Mouse (Mus musculus): ENCODE measurements around the gene Cdc14b. TPM values are rescaled to one million over a fixed set of nuclear protein-coding genes. Genes with fewer than 3 reads are reported as not detected.

Gene Cdc14b
- polyA plus RNA-seq, 1 experiment from 2014 or later = 21.0 TPM

DNA sequence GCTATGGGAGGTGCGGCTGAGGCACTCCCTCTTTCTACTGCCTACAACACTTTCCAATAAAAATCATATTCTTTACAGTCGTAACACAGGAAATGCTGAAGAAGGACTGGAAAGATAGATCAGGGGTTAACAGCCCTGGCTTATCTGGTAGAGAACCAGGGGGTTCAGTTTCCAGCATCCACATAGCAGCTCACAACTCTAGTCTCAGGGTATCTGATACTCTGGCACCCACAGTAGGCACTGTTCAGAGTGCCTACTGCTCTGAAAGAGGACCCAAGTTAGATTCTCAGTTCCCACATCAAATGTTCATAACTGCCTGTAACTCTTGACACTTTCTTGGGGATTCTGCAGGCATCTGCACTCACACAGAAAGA is 37.8 kb upstream of the Cdc14b start:
- peak overlapping the region; percentile 28 to 98; a peak in 3 of 4 replicates for H3K27ac ChIP-seq (replicated peaks in 1 of 2; ENCODE audit: control insufficient read depth in 1 of 2, insufficient read depth in 1 of 2, low read depth in 2 of 2, low read length in 2 of 2)
- H3K4me3 ChIP-seq (ENCODE audit: control insufficient read depth in 1 of 2, insufficient read depth in 1 of 2, low read depth in 1 of 2, low read length in 2 of 2) = peak overlapping the region; percentile 24 to 75; a peak in 3 of 4 replicates
- H3K9ac ChIP-seq (ENCODE audit: low read length) = peak overlapping the region; percentile 64
- peaks cover 8% of the 10 kb centered on the region for H3K36me3 ChIP-seq (ENCODE audit: control insufficient read depth, insufficient read depth, low read length)
- peak; percentile 8; the same call in 1 of the 2 replicates for ATAC-seq (ENCODE audit: insufficient number of reproducible peaks, insufficient read depth, low FRiP score, low read depth)
- peak overlapping the region; percentile 73 for H3K4me2 ChIP-seq (ENCODE audit: low read length)
- H3K4me1 ChIP-seq (ENCODE audit: control insufficient read depth in 2 of 2, insufficient read depth in 2 of 2, low read length in 2 of 2) = peaks cover 13 to 24% of the 10 kb centered on the region in 2 experiments
- WGBS = 2% methylated on average over 2 of the region's 2 CpGs
- H3K9me3 ChIP-seq (ENCODE audit: control insufficient read depth, low read length) = no peaks in the 10 kb centered on the region
- no peaks in the 10 kb centered on the region for H3K27me3 ChIP-seq (ENCODE audit: control insufficient read depth, insufficient read depth, low read length)

DNA sequence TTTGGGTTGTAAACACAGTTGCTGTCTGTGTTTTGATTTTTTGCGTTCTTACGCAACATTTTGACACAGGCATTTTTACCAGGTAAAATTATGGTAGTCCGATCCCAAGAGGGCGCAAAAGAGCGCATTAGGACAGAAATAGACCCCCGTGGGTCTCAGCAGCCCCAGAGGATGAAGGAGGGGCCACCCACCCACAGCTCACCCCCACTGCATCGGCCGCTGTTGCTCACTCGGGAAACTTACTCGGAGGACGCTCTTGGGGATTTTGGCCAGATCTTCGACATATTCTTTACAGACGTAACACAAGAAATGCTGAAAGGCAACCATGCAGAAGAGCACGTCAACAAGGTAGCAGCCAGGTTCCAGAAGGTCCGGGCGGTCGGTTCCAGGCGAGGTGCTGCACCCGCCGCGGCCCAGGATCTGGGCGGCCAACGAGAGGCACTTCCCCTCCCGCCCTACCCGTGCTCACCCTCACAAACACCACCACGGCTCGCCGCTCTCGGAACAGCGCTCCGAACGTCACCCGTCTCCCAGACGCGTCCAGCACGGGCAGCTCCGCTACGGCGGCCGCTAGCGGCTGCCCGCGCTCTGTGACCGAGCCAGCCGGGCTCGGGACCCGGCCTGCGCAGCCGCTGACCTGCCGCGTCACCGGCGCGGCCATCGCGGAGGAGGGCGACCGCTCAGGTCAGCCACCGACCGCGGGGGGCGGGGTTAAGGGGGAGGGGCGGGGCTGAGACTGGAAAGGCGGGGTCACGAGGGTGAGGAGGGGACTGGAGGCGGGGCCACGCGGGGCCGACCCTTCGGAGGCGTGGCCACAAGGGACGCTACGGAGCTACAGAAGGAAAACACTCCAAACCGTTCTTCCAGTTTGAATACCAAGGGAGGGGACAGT is 37.2 kb upstream of the Cdc14b start, which contains the start of gene Aaed1:
Gene Aaed1 (minus strand): TSS at position 687 of the 892 bp plus-strand sequence.
- H3K4me2 ChIP-seq (ENCODE audit: low read length) = peak within 1 kb of the TSS; percentile 73
- peak; percentile 88 for ATAC-seq (ENCODE audit: insufficient number of reproducible peaks, insufficient read depth, low FRiP score, low read depth)
- H3K4me1 ChIP-seq (ENCODE audit: control insufficient read depth in 2 of 2, insufficient read depth in 2 of 2, low read length in 2 of 2) = peaks cover 13 to 24% of the 10 kb centered on the region in 2 experiments
- peak within 1 kb of the TSS; percentile 87 to 98 for H3K27ac ChIP-seq (replicated peaks in 1 of 2; ENCODE audit: control insufficient read depth in 1 of 2, insufficient read depth in 1 of 2, low read depth in 2 of 2, low read length in 2 of 2)
- peak within 1 kb of the TSS; percentile 91 for H3K9ac ChIP-seq (ENCODE audit: low read length)
- under 1% methylated on average over 70 of the region's 74 CpGs for WGBS
- H3K4me3 ChIP-seq (ENCODE audit: control insufficient read depth in 1 of 2, insufficient read depth in 1 of 2, low read depth in 1 of 2, low read length in 2 of 2) = peak within 1 kb of the TSS; percentile 62 to 75
- peaks cover 14% of the 10 kb centered on the region for H3K36me3 ChIP-seq (ENCODE audit: control insufficient read depth, insufficient read depth, low read length)
- H3K27me3 ChIP-seq (ENCODE audit: control insufficient read depth, insufficient read depth, low read length) = no peaks in the 10 kb centered on the region
- H3K9me3 ChIP-seq (ENCODE audit: control insufficient read depth, low read length) = no peaks in the 10 kb centered on the region

DNA sequence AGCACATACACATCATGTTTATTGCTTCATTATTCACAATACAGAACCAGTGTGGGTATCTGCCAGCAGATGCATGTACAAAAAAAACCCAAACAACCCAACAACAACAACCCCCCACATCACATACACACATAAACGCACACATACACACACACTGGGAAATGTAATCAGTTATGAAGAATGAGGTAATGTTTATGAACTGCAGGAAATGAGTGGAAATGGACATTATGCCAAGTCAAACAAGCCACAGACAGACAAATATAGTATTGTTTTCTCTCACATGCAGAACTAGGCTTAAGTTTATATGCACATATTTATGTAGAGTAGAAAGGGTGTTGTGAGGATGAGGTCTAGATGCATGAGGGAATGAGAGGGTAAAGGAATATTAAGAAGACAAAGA is 36.2 kb upstream of the Cdc14b start:
- Histone ChIP-seq H3K4me3 (ENCODE audit: control insufficient read depth in 1 of 2, insufficient read depth in 1 of 2, low read depth in 1 of 2, low read length in 2 of 2) (peak overlapping the region in 1 of 2 experiments; percentile 75; a peak in 3 of 4 replicates), H3K36me3 (ENCODE audit: control insufficient read depth, insufficient read depth, low read length) (peaks cover 24% of the 10 kb centered on the region), H3K27me3 (ENCODE audit: control insufficient read depth, insufficient read depth, low read length) (no peaks in the 10 kb centered on the region), H3K4me1 (ENCODE audit: control insufficient read depth in 2 of 2, insufficient read depth in 2 of 2, low read length in 2 of 2) (peaks cover 13 to 24% of the 10 kb centered on the region in 2 experiments), H3K9ac (ENCODE audit: low read length) (peak overlapping the region; percentile 91), H3K9me3 (ENCODE audit: control insufficient read depth, low read length) (no peaks in the 10 kb centered on the region), H3K27ac (replicated peaks in 1 of 2; ENCODE audit: control insufficient read depth in 1 of 2, insufficient read depth in 1 of 2, low read depth in 2 of 2, low read length in 2 of 2) (peak overlapping the region in 1 of 2 experiments; percentile 98; a peak in 3 of 4 replicates), H3K4me2 (ENCODE audit: low read length) (peak overlapping the region; percentile 73)
- WGBS = 50% methylated on average over 1 of the region's 1 CpGs
- ATAC-seq (ENCODE audit: insufficient number of reproducible peaks, insufficient read depth, low FRiP score, low read depth) = no peak

DNA sequence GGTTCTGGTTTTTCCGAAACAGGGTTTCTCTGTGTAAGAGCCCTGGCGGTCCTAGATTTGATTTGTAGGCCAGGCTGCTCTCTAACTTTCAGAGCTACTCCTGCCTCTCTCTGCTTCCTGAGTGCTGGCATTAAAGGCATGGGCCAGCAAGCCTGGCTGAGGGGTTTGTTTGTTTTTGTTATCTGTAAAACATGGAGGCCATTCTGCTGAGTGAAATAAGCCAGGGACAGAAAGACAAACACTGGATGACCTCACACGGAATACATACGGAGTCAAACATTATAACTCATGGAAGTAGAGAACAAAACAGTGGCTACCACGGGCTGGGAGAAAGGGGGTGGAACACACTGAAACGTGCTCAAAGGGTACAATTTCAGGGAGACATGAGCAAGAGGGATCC is 35.5 kb upstream of the Cdc14b start:
- H3K4me1 ChIP-seq (ENCODE audit: control insufficient read depth in 2 of 2, insufficient read depth in 2 of 2, low read length in 2 of 2) = peaks cover 13 to 24% of the 10 kb centered on the region in 2 experiments
- H3K9me3 ChIP-seq (ENCODE audit: control insufficient read depth, low read length) = no peaks in the 10 kb centered on the region
- no peaks in the 10 kb centered on the region for H3K27me3 ChIP-seq (ENCODE audit: control insufficient read depth, insufficient read depth, low read length)
- peak overlapping the region; percentile 28 to 75 for H3K4me3 ChIP-seq (ENCODE audit: control insufficient read depth in 1 of 2, insufficient read depth in 1 of 2, low read depth in 1 of 2, low read length in 2 of 2)
- H3K9ac ChIP-seq (ENCODE audit: low read length) = peak overlapping the region; percentile 35
- no peak for ATAC-seq (ENCODE audit: insufficient number of reproducible peaks, insufficient read depth, low FRiP score, low read depth)
- H3K36me3 ChIP-seq (ENCODE audit: control insufficient read depth, insufficient read depth, low read length) = peaks cover 28% of the 10 kb centered on the region
- H3K4me2 ChIP-seq (ENCODE audit: low read length) = peak overlapping the region; percentile 73
- 31% methylated on average over 6 of the region's 6 CpGs for whole genome bisulfite sequencing
- H3K27ac ChIP-seq (replicated peaks in 1 of 2; ENCODE audit: control insufficient read depth in 1 of 2, insufficient read depth in 1 of 2, low read depth in 2 of 2, low read length in 2 of 2) = peak overlapping the region; percentile 83 to 98

DNA sequence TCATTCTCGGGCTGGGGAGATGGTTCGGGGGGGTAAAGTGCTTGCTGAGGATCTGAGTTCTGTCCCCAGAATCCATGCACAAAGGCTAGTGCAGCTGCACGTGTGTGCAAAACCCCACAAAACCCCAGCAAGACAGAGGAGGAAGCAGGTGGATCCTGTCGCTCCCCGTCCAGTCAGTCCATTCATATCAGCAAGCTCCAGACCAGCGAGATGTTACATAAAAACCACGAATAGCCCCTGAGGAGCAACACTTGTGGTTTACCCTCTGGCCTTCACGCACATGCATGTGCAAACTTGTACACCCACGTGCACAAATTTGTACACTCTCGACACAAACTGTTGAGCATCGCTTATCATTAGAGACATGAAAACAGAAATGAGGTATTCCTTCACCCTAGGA is 34.8 kb upstream of the Cdc14b start:
- Histone ChIP-seq H3K4me1 (ENCODE audit: control insufficient read depth in 2 of 2, insufficient read depth in 2 of 2, low read length in 2 of 2) (peaks cover 13 to 24% of the 10 kb centered on the region in 2 experiments), H3K4me2 (ENCODE audit: low read length) (peak overlapping the region; percentile 73), H3K27me3 (ENCODE audit: control insufficient read depth, insufficient read depth, low read length) (no peaks in the 10 kb centered on the region), H3K9me3 (ENCODE audit: control insufficient read depth, low read length) (no peaks in the 10 kb centered on the region), H3K27ac (replicated peaks in 1 of 2; ENCODE audit: control insufficient read depth in 1 of 2, insufficient read depth in 1 of 2, low read depth in 2 of 2, low read length in 2 of 2) (peak overlapping the region; percentile 61 to 98), H3K36me3 (ENCODE audit: control insufficient read depth, insufficient read depth, low read length) (peaks cover 34% of the 10 kb centered on the region), H3K4me3 (ENCODE audit: control insufficient read depth in 1 of 2, insufficient read depth in 1 of 2, low read depth in 1 of 2, low read length in 2 of 2) (0 out of 4 replicates have a peak overlapping the region, but pooled peaks of 1 of the 2 experiments have one; percentile 75), H3K9ac (ENCODE audit: low read length) (peak overlapping the region; percentile 35)
- ATAC-seq (ENCODE audit: insufficient number of reproducible peaks, insufficient read depth, low FRiP score, low read depth) = no peak
- 53% methylated on average over 11 of the region's 11 CpGs for WGBS

DNA sequence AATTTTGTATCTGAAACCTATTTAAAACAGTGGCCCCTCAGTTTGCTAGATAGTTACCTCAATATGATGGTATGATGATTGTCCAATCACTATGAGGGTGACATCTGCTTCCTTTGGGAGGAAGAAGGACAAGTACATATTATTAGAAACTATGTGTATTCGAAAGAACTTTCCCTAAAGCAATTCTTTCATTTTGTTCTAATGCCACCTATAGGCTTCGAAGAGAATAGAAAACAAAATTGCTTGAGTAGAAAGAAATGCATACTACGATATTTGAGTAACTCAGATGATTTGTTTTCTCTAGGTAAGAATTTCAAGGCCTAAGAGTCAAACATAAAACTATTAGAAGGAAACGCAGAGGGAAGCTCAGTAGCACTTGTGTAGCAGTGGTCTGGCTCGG is 33.9 kb upstream of the Cdc14b start:
- ATAC-seq (ENCODE audit: insufficient number of reproducible peaks, insufficient read depth, low FRiP score, low read depth) = no peak
- 55% methylated on average over 5 of the region's 5 CpGs for WGBS
- 0 out of 4 replicates have a peak overlapping the region, but pooled peaks of 1 of the 2 experiments have one; percentile 98 for H3K27ac ChIP-seq (replicated peaks in 1 of 2; ENCODE audit: control insufficient read depth in 1 of 2, insufficient read depth in 1 of 2, low read depth in 2 of 2, low read length in 2 of 2)
- H3K27me3 ChIP-seq (ENCODE audit: control insufficient read depth, insufficient read depth, low read length) = no peaks in the 10 kb centered on the region
- H3K36me3 ChIP-seq (ENCODE audit: control insufficient read depth, insufficient read depth, low read length) = peaks cover 43% of the 10 kb centered on the region
- peak overlapping the region; percentile 73 for H3K4me2 ChIP-seq (ENCODE audit: low read length)
- peaks cover 13 to 24% of the 10 kb centered on the region in 2 experiments for H3K4me1 ChIP-seq (ENCODE audit: control insufficient read depth in 2 of 2, insufficient read depth in 2 of 2, low read length in 2 of 2)
- no peaks in the 10 kb centered on the region for H3K9me3 ChIP-seq (ENCODE audit: control insufficient read depth, low read length)
- no peak overlapping the region for H3K9ac ChIP-seq (ENCODE audit: low read length)
- H3K4me3 ChIP-seq (ENCODE audit: control insufficient read depth in 1 of 2, insufficient read depth in 1 of 2, low read depth in 1 of 2, low read length in 2 of 2) = no peak overlapping the region

DNA sequence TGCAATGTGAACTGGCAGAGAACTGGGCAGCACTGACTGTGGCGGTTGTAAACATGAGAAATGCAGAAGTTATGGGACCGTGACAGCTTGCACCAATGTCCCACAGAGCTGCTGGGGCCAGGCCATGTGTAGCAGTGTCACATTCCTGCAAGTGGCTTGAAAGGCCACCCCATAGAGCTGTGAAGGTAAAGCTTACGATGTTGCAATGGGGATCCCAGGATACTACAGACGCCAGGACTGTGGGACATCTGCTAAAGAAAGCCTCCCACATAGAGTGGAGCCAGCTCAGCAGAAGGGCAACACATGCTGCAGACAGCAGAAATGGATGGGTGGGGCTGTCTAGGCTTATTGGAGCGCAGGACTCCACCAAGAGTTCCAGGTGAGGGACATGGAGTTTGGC is 32.4 kb upstream of the Cdc14b start:
- H3K9ac ChIP-seq (ENCODE audit: low read length) = no peak overlapping the region
- peaks cover 13 to 24% of the 10 kb centered on the region in 2 experiments for H3K4me1 ChIP-seq (ENCODE audit: control insufficient read depth in 2 of 2, insufficient read depth in 2 of 2, low read length in 2 of 2)
- WGBS = 84% methylated on average over 5 of the region's 5 CpGs
- no peak overlapping the region for H3K27ac ChIP-seq (replicated peaks in 1 of 2; ENCODE audit: control insufficient read depth in 1 of 2, insufficient read depth in 1 of 2, low read depth in 2 of 2, low read length in 2 of 2)
- no peak for ATAC-seq (ENCODE audit: insufficient number of reproducible peaks, insufficient read depth, low FRiP score, low read depth)
- peaks cover 56% of the 10 kb centered on the region for H3K36me3 ChIP-seq (ENCODE audit: control insufficient read depth, insufficient read depth, low read length)
- no peaks in the 10 kb centered on the region for H3K9me3 ChIP-seq (ENCODE audit: control insufficient read depth, low read length)
- H3K4me3 ChIP-seq (ENCODE audit: control insufficient read depth in 1 of 2, insufficient read depth in 1 of 2, low read depth in 1 of 2, low read length in 2 of 2) = no peak overlapping the region
- H3K4me2 ChIP-seq (ENCODE audit: low read length) = no peak overlapping the region
- no peaks in the 10 kb centered on the region for H3K27me3 ChIP-seq (ENCODE audit: control insufficient read depth, insufficient read depth, low read length)
